Mouse (Mus musculus) liver, embryonic 18 days (tissue): ENCODE measurements around the gene Enc1. TPM values are rescaled to one million over a fixed set of nuclear protein-coding genes. Genes with fewer than 3 reads are reported as not detected.

Source experiments
- polyA plus RNA-seq: library from polyadenylated mRNA; depleted of rRNA; stranded (reverse); fragments of >200 nt; gene quantifications from 2 replicates; pipeline ENCODE4 v1.2.3, GENCODE M21; 2012; rRNA removed

The Enc1 gene
- polyA plus RNA-seq, result 4.5 and 4.7 TPM in 2 replicates

GRCm38 (mm10) chr13:97240965-97241786, at the start of gene Enc1:
Gene Enc1, plus strand, starts transcription at chr13:97241105.

GRCm38 (mm10) chr13:97197932-97198562, 42.9 kb upstream of the Enc1 start, which contains the start of gene Hexb:
Gene Hexb, minus strand, starts transcription at chr13:97198357.

Other genes with a start within 250 kb of the Enc1 start
- gene 1700029F12Rik, start 206.7 kb upstream of the Enc1 start, polyA plus RNA-seq, result not detected in 2 replicates
- gene Fam169a, start 173.8 kb upstream of the Enc1 start, polyA plus RNA-seq, result 0.29 and 0.30 TPM in 2 replicates
- gene Gm6169, start 141.9 kb upstream of the Enc1 start, polyA plus RNA-seq, result 0.45 and 0.73 TPM in 2 replicates
- gene Gfm2, start 103.2 kb upstream of the Enc1 start, polyA plus RNA-seq, result 11.4 and 12.1 TPM in 2 replicates
- 35.4 and 35.9 TPM in 2 replicates for gene Nsa2, start 103.2 kb upstream of the Enc1 start, polyA plus RNA-seq
- gene Hexb, start 42.7 kb upstream of the Enc1 start, polyA plus RNA-seq, result 22.2 and 23.0 TPM in 2 replicates